Mouse (Mus musculus) liver, postnatal 0 days (tissue): Measurements from ENCODE around the gene Tmem50a. TPM values are rescaled to one million over a fixed set of nuclear protein-coding genes. Genes with fewer than 3 reads are reported as not detected.

Experiments
- ATAC-seq: fragments of 200-750 bp; cut with Nextera tagmentation; 2 replicates; pipeline ENCODE4 v1.8.0; 2017; ENCODE audit warnings: mild to moderate bottlenecking, moderate library complexity
- DNase-seq: peaks from one replicate; pipeline ENCODE4 v3.0.0-alpha.2; 2016
- H3K27ac ChIP-seq: fragments of 300-500 bp; sonication (generic); 2 replicates; pipeline ENCODE4 v1.5.1; 2014; ENCODE audit warnings: antibody characterized with exemption, moderate library complexity, mild to moderate bottlenecking, low read depth
- H3K27me3 ChIP-seq: fragments of 300-500 bp; sonication (generic); 2 replicates; pipeline ENCODE4 v1.6.1; 2014; ENCODE audit warnings: low read length, control low read depth, mixed read lengths; ENCODE audit not compliant: insufficient read depth
- H3K36me3 ChIP-seq: fragments of 300-500 bp; sonication (generic); replicated peaks from 2 replicates; pipeline ENCODE4 v1.6.1; 2014; ENCODE audit warnings: mild to moderate bottlenecking, control low read depth, low read length, moderate library complexity, mixed read lengths; ENCODE audit not compliant: insufficient read depth
- H3K4me1 ChIP-seq: fragments of 300-500 bp; sonication (generic); 2 replicates; pipeline ENCODE4 v1.6.1; 2014; ENCODE audit warnings: antibody characterized with exemption, mild to moderate bottlenecking, control low read depth; ENCODE audit not compliant: insufficient read depth
- H3K4me2 ChIP-seq: fragments of 300-500 bp; sonication (generic); 2 replicates; pipeline ENCODE4 v1.6.1; 2014; ENCODE audit warnings: low read depth, mild to moderate bottlenecking, low read length, moderate library complexity, mixed read lengths
- H3K4me3 ChIP-seq: fragments of 300-500 bp; sonication (generic); 2 replicates; pipeline ENCODE4 v1.5.1; 2014; ENCODE audit warnings: low read depth, low read length
- H3K9ac ChIP-seq: fragments of 300-500 bp; sonication (generic); replicated peaks from 2 replicates; pipeline ENCODE4 v1.6.1; 2014; ENCODE audit warnings: mild to moderate bottlenecking, moderate library complexity
- H3K9me3 ChIP-seq: fragments of 300-500 bp; sonication (generic); 2 replicates; pipeline ENCODE4 v1.6.1; 2016; ENCODE audit warnings: mild to moderate bottlenecking, control low read depth, low read length, mixed read lengths
- CTCF ChIP-seq: sonication (generic); IDR thresholded peaks from 2 replicates; pipeline ENCODE4 v1.5.1; 2016; ENCODE audit warnings: antibody characterized with exemption, low read depth
- EP300 ChIP-seq: IDR thresholded peaks from 2 replicates; pipeline ENCODE4 v1.6.1; 2016; ENCODE audit warnings: antibody characterized with exemption, low read depth, mild to moderate bottlenecking
- WGBS: fragments of 180-500 bp; shearing (Covaris S2); extraction: QIAGEN DNeasy Blood & Tissue Kit; methylation state at CpG from one replicate; pipeline ENCODE4 v1.1.7; 2014; ENCODE audit not compliant: insufficient replicate concordance; 5-methylcytosine and 5-hydroxymethylcytosine counted together
- polyA plus RNA-seq: library from polyadenylated mRNA; unstranded; fragments of >200 nt; fragmentation: Nextera tagmentation; extraction: Ambion mirVana; gene quantifications from 2 replicates; pipeline ENCODE4 v1.2.1, GENCODE M21; 2015

Gene Tmem50a
- polyA plus RNA-seq, 1 experiment from 2014 or later, result 88.5 TPM

- no peak for DNase-seq
- peaks cover 9% of the 10 kb centered on the region; the same call in 1 of the 2 replicates for H3K4me1 ChIP-seq
- no peak overlapping the region for H3K4me2 ChIP-seq
- no peak overlapping the region for H3K4me3 ChIP-seq
- no peak overlapping the region for H3K27ac ChIP-seq
- TF ChIP-seq CTCF (no peak), EP300 (no peak)
- WGBS, result 80% methylated on average over 9 of the region's 9 CpGs
- H3K27me3 ChIP-seq, result no peaks in the 10 kb centered on the region
- no peak overlapping the region for H3K9ac ChIP-seq
- no peak for ATAC-seq
- no peaks in the 10 kb centered on the region for H3K9me3 ChIP-seq
- peaks cover 19% of the 10 kb centered on the region for H3K36me3 ChIP-seq
These were observed 38.7 kb downstream of the Tmem50a start for GRCm38 (mm10) chr4:134876171-134876570.

- ATAC-seq (no peak), DNase-seq (no peak)
- 70% methylated on average over 2 of the region's 2 CpGs for WGBS
- no peak overlapping the region for H3K27ac ChIP-seq
- peaks cover 16% of the 10 kb centered on the region for H3K36me3 ChIP-seq
- H3K4me2 ChIP-seq, result no peak overlapping the region
- H3K9me3 ChIP-seq, result no peaks in the 10 kb centered on the region
- no peak for TF ChIP-seq CTCF
- no peak for TF ChIP-seq EP300
- H3K4me1 ChIP-seq, result peaks cover 21% of the 10 kb centered on the region
- H3K9ac ChIP-seq, result no peak overlapping the region; the same call in 1 of the 2 replicates
- no peak overlapping the region for H3K4me3 ChIP-seq
- H3K27me3 ChIP-seq, result peaks cover 4% of the 10 kb centered on the region
These were observed 42.9 kb downstream of the Tmem50a start for GRCm38 (mm10) chr4:134871950-134872349.

DNA sequence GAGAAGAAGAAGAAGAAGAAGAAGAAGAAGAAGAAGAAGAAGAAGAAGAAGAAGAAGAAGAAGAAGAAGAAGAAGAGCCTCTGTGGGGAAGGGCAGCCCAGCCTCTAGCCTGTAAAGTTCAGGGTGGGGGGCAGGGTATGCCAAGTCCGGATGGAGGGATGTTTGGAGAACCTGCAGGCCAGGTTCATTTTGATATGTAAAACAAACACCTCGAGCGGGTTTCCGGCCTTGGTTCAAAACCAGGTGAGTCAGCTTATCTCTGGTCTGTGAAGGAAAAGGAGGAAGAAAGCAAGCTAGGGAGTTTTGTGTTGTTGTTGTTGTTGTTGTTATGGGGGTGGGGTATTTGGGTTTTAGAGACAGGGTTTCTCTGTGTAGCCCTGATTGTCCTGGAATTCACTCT is 43.3 kb downstream of the Tmem50a start:
- Histone ChIP-seq H3K4me2 (no peak overlapping the region), H3K36me3 (peaks cover 15% of the 10 kb centered on the region), H3K4me3 (no peak overlapping the region), H3K27me3 (peaks cover 4% of the 10 kb centered on the region), H3K27ac (no peak overlapping the region), H3K9me3 (no peaks in the 10 kb centered on the region), H3K9ac (no peak overlapping the region; the same call in 1 of the 2 replicates), H3K4me1 (peaks cover 21% of the 10 kb centered on the region)
- TF ChIP-seq EP300 (no peak), CTCF (no peak)
- ATAC-seq (no peak), DNase-seq (no peak)
- 39% methylated on average over 4 of the region's 4 CpGs for WGBS

GRCm38 (mm10) chr4:134869815-134870375 is 44.9 kb downstream of the Tmem50a start:
- DNase-seq (no peak), ATAC-seq (peak; percentile 29)
- WGBS, result 53% methylated on average over 7 of the region's 7 CpGs
- H3K9ac ChIP-seq, result peak overlapping the region; percentile 69
- peaks cover 21% of the 10 kb centered on the region for H3K4me1 ChIP-seq
- H3K27me3 ChIP-seq, result peaks cover 4% of the 10 kb centered on the region
- H3K4me2 ChIP-seq, result peak overlapping the region; percentile 76
- peak overlapping the region; percentile 61 for H3K4me3 ChIP-seq
- peak overlapping the region; percentile 96 for H3K27ac ChIP-seq
- no peaks in the 10 kb centered on the region for H3K9me3 ChIP-seq
- TF ChIP-seq CTCF, result no peak
- no peak for TF ChIP-seq EP300
- peaks cover 9% of the 10 kb centered on the region; the same call in 1 of the 2 replicates for H3K36me3 ChIP-seq

GRCm38 (mm10) chr4:134869068-134869730 is 45.6 kb downstream of the Tmem50a start:
- WGBS, result 13% methylated on average over 16 of the region's 16 CpGs
- Histone ChIP-seq H3K9me3 (no peaks in the 10 kb centered on the region), H3K27me3 (peaks cover 4% of the 10 kb centered on the region), H3K4me3 (peak overlapping the region; percentile 61), H3K4me2 (peak overlapping the region; percentile 76), H3K4me1 (peaks cover 21% of the 10 kb centered on the region), H3K9ac (peak overlapping the region; percentile 69), H3K36me3 (peaks cover 9% of the 10 kb centered on the region; the same call in 1 of the 2 replicates), H3K27ac (peak overlapping the region; percentile 96)
- ATAC-seq (peak; percentile 89), DNase-seq (peak; percentile 81)
- TF ChIP-seq CTCF (no peak), EP300 (peak; percentile 97)

GRCm38 (mm10) chr4:134868490-134868889 is 46.3 kb downstream of the Tmem50a start:
- H3K27ac ChIP-seq, result peak overlapping the region; percentile 96
- peaks cover 9% of the 10 kb centered on the region; the same call in 1 of the 2 replicates for H3K36me3 ChIP-seq
- ATAC-seq (no peak), DNase-seq (peak; percentile 37)
- H3K4me3 ChIP-seq, result peak overlapping the region; percentile 61
- TF ChIP-seq EP300, result no peak
- TF ChIP-seq CTCF, result no peak
- H3K27me3 ChIP-seq, result peaks cover 4% of the 10 kb centered on the region
- peaks cover 21% of the 10 kb centered on the region for H3K4me1 ChIP-seq
- H3K4me2 ChIP-seq, result peak overlapping the region; percentile 76
- WGBS, result 22% methylated on average over 9 of the region's 9 CpGs
- peak overlapping the region; percentile 61 for H3K9ac ChIP-seq
- H3K9me3 ChIP-seq, result no peaks in the 10 kb centered on the region
